Mouse (Mus musculus) heart, adult 11 months (tissue): ENCODE results near the gene Vmn2r110.

Experiments used
- DNase-seq: peaks from one replicate; pipeline ENCODE4 v3.0.0; 2022

Gene Vmn2r110

GRCm38 (mm10) chr17:20596323-20596722, at the start of gene Vmn2r110:
Gene Vmn2r110, minus strand, starts transcription at chr17:20596423.
- no peak for DNase-seq

GRCm38 (mm10) chr17:20624777-20625176, 28.6 kb upstream of the Vmn2r110 start, which contains the start of gene Fpr-rs3:
Gene Fpr-rs3, minus strand, starts transcription at chr17:20624877.
- DNase-seq: no peak

- DNase-seq: no peak
Observed at GRCm38 (mm10) chr17:20564656-20565055, 31.6 kb downstream of the Vmn2r110 start, which contains the start of gene Vmn2r109. Gene Vmn2r109, minus strand, starts transcription at chr17:20564756.
